Mouse (Mus musculus) cerebellum, postnatal 36 days (tissue): ENCODE measurements around the gene Krt31.

Experiments
- DNase-seq, 2 experiments: peaks; one replicate each; pipeline ENCODE4 v3.0.0; 2021 to 2022; ENCODE audit warnings: mixed read lengths in 2 of 2

The Krt31 gene

GRCm38 (mm10) chr11:100005905-100006304, 44.4 kb downstream of the Krt31 start:
- no peak for DNase-seq

GRCm38 (mm10) chr11:100004846-100005245, 45.5 kb downstream of the Krt31 start:
- peak; percentile 51 to 59 for DNase-seq

GRCm38 (mm10) chr11:99999091-99999490, 51.3 kb downstream of the Krt31 start:
- DNase-seq, result no peak
